ENCODE assay signal across 19 mouse cellular contexts in the genomic region with DNA sequence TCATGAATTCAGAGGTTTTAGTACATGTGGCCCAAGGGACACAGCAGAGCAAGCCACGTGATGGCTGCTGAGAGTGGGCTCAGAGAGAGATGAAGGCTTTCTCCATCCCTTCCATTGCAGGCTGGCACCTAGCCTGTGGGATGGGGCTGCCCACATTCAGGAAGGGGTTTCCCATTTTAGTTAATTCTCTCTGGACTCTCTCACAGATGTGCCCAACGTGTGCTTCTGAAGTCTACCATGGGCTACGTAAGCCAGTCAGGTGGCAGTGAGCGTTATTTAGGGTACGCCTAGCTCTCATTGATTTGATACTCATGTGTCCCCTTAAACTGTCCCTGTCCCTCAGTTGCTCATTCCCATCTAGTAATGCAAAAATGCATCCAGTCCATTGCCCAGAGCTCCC. TPM values are rescaled to one million over a fixed set of nuclear protein-coding genes. Genes with fewer than 3 reads are reported as not detected.
"Had no signal": no experiment of that assay in that cellular context is flagged by ENCODE, and none has a peak within 500 bp of the region (broad histone marks: within the 10 kb centered on the region; RNA-seq: fewer than 3 reads in every experiment).

No protein-coding gene starts in this region.

- H3K9me3 ChIP-seq: neural tube, embryonic 13.5 days; neural tube, embryonic 15.5 days; stomach, embryonic 15.5 days had no signal

- H3K27ac ChIP-seq: neural tube, embryonic 13.5 days; neural tube, embryonic 15.5 days; stomach, embryonic 15.5 days; stomach, postnatal 0 days had no signal

- H3K9ac ChIP-seq: neural tube, embryonic 13.5 days; neural tube, embryonic 15.5 days; stomach, embryonic 15.5 days had no signal

- H3K4me1 ChIP-seq: neural tube, embryonic 13.5 days; neural tube, embryonic 15.5 days; stomach, embryonic 15.5 days had no signal

- H3K4me2 ChIP-seq: neural tube, embryonic 13.5 days; neural tube, embryonic 15.5 days; stomach, embryonic 15.5 days had no signal

- H3K36me3 ChIP-seq: neural tube, embryonic 13.5 days; neural tube, embryonic 15.5 days; stomach, embryonic 15.5 days had no signal

- H3K4me3 ChIP-seq: neural tube, embryonic 13.5 days; neural tube, embryonic 15.5 days; stomach, embryonic 15.5 days had no signal

- H3K27me3 ChIP-seq: neural tube, embryonic 13.5 days; neural tube, embryonic 15.5 days; stomach, embryonic 15.5 days had no signal

- DNase-seq: retina, postnatal 1 day; right cerebral cortex, adult 18-20 months; right cerebral cortex, postnatal 14 days; right cerebral cortex, postnatal 25 days; right cerebral cortex, postnatal 4 days; spleen, adult 18-20 months; thymus, adult 18-20 months; thymus, adult 2 months; thymus, postnatal 14 days; thymus, postnatal 25 days; thymus, postnatal 36 days; thymus, postnatal 4 days had no signal

RNA-seq across cellular contexts. Expression of gene Dyrk4, which starts 6.7 kb away (rescaled TPM):
- total RNA-seq: neutrophil, adult 5-6 weeks had no signal
- polyA plus RNA-seq: neural tube, embryonic 14.5 days; stomach, embryonic 15.5 days; stomach, embryonic 16.5 days; stomach, postnatal 0 days had no signal
